Mouse (Mus musculus): ENCODE measurements at regions not wholly inside any gene's neighbourhood (a gene's known extent, or its start where the extent isn't known, plus 50 kb on each side); places are given as distances from the start of the nearest gene placed in this dataset.

DNA sequence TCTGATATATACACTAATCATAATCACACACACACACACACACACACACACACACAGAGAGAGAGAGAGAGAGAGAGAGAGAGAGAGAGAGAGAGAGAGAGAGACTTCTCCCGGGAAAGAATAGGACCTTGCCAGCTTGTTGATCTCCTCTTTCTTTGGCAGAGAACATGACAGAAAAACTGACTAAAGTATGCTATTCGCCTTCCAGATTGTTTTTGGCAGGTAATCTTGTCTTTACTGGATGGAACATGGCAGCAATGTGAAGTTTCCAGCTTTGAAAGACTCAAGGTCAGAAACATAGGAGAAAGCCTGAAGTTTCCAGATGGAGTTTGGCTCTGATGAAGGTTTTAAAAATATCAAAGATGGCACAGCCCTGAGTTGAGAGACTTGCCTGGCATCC, 87.8 kb upstream of the Cpm start:
- DNase-seq (ENCODE audit: low read depth, low spot score): no peak

DNA sequence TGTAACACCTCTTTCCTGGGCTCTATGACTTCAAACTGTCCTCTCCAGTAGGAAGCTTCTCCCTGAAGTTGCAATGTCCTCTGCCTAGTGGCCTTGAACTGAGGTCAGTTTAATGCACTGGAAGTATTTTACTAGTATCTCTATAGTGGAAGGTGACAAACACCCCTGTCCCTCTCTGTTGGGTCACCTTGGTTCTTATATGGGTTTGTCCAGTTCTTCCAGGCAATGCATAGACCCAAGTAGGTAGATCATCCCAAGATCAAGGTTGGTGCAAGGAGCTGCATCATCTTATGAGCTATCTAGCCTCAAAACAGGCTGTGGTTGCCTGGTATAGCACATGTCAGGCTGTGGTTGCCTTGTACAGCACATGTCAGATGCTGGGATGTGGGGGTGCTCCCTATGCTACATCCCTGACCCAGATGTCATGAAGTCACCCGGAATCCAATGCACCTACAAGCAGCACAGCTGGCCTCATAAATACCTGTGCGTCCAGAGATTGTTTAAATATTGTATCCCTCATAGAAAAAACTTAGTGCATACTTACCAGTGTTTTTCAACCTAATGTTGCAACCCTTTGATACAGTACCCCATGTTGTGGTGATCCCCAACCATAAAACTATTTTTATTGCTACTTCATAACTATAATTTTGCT, 88.4 kb upstream of the Cpm start:
- no peak for DNase-seq (ENCODE audit: low read depth, low spot score)

DNA sequence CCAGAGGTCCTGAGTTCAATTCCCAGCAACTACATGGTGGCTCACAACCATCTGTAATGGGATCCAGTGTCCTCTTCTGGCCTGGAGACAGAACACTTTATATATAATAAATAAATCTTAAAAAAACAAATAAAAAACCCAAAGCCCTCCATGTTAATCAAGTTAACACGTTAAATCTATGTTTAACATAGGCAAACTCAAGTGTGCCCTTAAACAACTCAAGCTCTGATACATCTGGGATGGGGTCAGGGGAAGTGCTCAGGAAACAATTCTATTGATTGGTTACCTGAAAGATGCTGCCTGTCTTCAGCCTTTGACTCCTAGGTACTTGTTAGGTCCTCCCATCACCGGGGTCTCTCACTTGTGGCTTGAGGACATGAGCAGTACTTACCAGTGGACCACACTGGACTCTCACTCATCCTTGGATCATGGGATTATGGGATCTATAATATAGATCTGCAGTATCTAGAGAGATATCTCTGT, 89.1 kb upstream of the Cpm start:
- DNase-seq (ENCODE audit: low read depth, low spot score): no peak

DNA sequence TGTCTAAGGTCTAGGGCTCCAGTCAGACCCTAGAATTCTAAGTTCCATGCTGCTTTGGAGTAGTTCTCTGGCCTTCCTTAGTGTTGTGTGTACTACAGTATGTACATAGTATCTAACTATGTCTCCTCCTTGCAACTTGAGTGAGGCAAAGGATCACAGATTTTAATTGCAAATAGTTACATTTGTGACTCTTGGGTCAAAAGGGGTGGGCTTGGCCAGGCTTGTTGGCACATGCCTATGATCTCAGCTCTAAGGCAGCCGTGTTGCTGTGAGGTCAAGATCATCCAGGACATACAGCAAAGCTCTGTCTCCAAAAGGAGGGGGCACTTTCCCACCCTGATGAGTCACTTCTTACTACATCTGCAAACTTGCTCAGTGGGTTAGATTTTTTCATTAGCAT, 89.8 kb upstream of the Cpm start:
- no peak for DNase-seq (ENCODE audit: low read depth, low spot score)

DNA sequence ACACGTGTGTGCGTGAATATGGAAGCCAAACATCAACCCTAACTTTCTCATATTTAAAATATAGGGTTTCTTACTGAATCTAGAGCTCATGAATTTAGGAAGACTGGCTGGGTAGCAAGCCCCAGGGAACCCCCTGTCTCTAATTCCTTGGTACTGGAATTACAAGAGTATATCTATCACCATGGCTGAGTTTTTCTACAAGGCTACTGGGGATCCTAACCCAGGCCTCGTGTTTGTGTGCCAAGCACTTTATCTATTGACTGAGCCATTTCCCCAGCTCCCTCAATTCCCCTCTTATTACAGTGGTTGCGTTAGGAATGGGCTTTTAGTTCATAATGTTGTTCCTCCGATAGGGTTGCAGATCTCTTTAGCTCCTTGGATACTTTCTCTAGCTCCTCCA, 90.6 kb upstream of the Cpm start:
- DNase-seq (ENCODE audit: low read depth, low spot score): no peak

DNA sequence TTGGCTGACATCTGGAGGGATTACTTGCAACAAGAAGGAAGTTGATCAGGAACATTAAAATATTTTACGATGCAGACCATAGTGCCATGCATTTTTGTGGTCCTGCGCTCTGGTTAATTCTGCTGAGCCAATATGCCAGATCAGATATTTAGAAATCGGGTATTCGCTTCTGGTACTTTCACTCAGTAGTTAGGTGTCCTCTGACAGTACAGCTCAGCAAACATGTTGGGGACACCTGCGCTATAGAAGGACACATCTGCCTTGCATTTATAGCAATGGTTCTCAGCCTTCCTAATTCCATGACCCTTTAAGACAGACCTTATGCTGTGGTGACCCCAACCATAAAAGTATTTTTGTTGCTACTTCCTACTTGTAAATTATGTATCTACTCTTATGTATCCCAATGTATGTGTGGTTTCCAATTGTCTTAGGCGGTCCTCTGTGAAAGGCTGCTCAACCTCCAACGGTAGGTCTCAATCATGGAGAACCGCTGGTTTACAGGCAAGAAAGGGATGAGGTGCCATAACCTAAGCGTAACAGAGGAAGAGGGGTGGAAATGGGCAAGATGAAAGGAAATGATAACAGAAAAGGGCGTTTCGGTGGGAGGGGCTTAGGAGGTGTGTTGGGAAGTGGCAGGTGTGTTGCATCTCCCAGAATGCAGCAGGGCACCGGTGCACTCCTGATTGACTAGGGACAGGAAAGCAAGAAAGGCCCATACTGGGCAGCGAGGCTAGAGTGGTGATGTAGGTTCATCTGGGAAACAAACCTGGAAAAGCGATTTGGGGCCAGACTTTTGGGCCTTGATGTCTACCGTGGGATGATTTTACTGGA, 92.3 kb upstream of the Cpm start:
- no peak for DNase-seq (ENCODE audit: low read depth, low spot score)

DNA sequence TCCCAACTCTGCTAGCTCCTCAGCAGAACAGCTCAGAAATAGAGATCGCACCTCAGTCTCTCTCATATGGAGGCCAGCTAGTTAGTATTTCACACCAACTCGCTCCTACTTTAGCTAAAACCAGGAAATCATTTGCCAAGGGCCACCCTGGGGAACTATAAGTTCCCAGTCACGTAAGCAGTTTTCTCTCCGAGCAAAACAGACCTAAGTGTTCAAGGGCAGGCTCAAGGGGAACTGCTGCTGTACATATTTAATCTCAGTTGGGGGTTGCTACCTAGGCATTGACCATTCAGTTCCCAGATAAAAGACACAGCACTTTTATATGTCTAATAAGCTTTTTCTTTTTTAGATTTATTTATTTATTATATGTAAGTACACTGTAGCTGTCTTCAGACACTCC, 93.5 kb upstream of the Cpm start:
- no peak for DNase-seq (ENCODE audit: low read depth, low spot score)

DNA sequence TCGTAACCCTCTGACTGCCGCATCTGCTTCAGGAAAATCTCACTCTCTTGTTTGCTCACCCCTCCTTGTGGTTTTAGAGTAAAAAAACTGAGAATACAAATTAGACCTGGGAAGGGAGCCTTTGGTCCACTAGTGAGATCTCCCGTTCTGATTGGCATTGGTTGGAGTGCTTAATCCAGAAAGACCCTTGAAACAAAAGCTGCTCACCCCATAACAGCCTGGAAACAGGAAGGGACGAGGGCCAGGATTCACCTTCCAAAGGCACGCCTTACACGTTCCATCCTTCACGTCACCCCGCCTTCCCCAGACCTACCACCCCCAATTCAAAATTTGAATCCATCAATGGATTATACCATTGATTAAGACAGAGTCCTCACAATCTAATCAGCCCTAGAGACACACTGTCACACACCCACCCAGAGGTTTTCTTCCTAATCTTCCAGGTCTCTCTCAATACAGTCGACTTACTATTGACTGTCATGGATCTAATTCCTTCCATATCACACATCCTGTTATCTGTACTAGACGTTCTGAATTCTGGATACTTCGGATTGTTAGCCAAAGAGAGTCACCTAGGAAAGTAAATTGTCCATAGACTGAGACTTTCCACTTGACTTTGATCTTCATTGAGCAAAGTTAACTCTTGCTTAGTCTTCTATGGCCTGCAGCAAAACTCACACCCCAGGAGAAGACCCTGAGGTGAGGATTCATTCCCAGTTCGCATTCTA, 94.1 kb upstream of the Cpm start:
- DNase-seq (ENCODE audit: low read depth, low spot score): no peak

DNA sequence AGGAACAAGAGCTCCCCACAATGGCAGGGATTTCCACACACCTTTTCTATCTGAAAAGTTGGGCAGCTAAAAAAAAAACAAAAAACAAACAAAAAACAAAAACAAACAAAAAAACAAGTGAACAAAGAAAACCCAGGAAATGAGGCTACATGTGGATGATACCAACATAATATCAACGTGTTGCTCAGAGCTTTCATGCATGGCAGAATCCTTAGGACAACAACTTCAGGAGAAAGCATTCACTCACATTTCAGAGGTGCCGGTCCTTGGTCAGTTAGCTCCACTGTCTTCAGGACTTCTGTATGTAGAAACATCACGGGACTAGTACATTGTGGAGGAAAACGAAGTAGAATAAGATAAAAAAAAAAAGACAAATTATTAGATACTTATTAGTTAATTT, 94.8 kb upstream of the Cpm start:
- DNase-seq (ENCODE audit: low read depth, low spot score): no peak

DNA sequence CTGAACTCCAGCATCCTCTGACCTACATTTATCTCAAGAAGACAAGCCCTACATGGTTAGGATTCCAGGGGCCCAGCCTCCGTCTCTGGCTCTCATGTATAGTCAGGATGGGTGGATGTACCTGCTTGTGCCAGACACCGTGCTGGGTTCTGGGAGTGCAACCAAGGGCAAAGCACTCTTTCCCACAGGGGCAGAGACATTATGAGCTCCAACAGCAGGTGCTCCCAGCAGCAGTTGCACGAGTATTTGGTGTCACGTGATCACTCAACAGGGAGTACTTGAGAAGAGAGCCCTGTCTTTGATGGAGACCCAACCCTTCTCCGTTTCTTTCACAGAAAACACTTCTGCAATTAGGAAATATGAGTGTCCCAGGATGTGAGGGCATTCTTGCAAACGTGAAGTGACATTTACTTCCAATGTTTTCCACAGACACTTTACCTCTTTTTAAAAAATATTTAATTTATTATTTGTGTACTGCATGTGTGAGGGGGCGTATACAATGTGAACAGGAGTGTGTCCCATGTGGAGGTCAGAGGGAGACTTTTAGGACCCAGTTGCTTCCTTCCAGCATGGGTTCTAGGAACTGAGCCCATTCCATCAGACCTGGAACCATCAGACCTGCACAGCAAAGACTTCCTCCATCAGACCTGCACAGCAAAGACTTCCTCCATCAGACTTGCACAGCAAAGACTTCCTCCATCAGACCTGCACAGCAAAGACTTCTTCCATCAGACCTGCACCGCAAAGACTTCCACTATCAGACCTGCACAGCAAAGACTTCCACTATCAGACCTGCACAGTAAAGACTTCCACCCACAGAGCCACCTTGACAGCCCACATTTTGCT, 95.5 kb upstream of the Cpm start:
- no peak for DNase-seq (ENCODE audit: low read depth, low spot score)

DNA sequence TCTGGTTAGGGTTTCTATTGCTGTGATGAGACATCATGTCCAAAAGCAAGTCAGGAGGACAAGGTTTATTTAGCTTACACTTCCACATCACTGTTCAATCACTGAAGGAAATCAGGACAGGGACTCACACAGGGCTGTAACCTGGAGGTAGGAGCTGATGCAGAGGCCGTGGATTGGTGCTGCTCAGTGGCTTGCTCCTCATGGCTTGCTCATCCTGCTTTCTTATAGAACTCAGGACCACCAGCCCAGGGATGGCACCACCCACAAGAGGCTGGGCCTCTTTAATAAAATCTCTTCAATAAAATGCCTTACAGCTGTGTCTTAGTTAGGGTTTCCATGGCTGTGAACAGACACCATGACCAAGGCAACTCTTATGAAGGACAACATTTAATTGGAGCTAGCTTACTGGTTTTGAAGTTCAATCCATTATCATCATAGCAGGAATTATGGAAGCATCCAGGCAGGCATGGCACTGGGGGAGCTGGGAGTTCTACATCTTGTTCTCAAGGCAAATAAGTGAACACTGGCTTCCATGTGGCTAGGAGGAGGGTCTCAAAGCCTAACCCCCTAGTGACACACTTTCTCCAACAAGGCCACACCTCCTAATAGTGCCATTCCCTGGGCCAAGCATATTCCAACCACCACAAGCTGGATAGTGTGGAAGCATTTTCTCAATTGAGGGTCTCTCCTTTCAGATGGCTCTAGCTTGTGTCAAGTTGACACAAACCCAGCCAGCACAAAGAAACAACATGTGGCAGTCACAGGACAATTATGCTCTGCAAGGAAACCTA, 96.4 kb upstream of the Cpm start:
- DNase-seq (ENCODE audit: low read depth, low spot score): no peak

DNA sequence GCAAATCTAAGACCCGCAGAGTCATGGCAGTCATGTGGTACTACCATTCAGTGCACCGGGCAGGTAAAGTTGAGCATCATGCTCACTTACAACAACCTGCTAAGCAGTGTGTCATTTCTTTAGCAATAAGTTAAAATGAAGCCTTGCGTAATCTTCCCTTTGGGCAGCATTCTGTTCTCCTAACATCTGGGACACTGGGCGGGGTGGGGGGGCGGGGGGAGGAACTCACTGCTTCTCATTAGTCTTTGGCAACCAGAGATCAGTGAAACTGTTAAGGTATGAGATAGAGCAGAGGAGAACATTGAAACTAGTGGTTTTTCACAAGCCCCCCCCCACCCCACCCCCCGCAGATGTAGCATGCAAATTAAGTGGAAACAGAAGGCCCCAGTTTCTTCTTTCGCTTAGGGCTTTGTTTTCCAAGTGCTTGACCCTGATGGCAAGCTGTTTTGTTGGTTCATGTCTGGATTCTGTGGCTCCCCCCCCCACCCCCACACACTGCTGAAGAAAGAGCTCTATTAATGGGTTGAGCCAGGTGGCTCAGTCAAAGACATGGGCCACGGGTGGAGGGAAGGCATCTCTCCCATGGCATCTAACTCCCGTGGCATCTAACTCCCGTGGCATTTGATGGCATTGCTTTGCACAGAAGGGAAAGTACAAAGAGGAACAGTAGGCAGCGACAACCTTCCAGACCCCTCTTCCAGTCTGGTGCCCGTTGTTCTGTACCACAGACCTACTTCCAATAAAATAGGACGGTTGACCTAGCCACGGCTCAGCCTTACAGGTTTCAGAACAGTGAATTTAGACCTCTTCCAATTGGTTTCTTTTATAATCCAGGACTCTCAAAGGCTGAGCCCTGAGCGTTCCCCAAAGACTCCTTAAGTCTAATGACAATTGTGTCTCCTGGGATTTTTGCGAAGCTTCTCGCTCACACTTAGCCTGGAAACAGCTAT, 97.2 kb upstream of the Cpm start:
- no peak for DNase-seq (ENCODE audit: low read depth, low spot score)

DNA sequence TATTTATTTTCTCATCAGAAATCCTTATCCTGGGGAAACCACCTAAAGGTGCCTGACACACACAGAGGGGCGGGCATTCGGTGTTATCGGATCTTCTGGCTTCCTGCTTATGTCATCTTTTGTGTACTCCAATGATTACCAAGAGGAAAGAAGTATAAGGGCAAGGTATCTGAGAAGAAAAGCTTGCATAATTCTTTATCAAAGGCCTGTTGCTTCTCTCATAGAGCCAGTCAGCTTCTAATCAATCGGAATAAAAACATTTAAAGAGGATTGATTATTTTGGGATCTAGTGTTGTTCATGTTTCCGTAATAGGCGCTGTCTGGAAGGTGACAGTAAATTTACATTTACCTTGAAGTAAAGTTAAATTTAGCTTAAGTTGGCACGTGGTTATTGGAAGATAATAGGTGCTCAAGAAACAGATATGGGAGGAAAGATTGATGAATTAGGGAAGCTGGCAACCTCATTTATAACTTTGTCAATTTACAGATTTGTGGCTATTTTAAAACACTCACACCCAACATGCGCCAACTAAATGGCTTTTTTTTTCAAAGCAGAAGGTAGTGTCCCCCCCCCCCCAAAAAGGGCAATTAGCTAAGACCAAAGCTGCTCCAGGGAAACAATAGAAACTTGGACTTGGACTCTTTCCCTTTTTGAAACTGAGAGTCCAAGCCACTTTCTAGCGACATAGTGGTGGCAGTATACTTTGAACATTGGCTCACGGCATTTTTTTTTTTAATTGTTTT, 98.3 kb upstream of the Cpm start:
- no peak for DNase-seq (ENCODE audit: low read depth, low spot score)

DNA sequence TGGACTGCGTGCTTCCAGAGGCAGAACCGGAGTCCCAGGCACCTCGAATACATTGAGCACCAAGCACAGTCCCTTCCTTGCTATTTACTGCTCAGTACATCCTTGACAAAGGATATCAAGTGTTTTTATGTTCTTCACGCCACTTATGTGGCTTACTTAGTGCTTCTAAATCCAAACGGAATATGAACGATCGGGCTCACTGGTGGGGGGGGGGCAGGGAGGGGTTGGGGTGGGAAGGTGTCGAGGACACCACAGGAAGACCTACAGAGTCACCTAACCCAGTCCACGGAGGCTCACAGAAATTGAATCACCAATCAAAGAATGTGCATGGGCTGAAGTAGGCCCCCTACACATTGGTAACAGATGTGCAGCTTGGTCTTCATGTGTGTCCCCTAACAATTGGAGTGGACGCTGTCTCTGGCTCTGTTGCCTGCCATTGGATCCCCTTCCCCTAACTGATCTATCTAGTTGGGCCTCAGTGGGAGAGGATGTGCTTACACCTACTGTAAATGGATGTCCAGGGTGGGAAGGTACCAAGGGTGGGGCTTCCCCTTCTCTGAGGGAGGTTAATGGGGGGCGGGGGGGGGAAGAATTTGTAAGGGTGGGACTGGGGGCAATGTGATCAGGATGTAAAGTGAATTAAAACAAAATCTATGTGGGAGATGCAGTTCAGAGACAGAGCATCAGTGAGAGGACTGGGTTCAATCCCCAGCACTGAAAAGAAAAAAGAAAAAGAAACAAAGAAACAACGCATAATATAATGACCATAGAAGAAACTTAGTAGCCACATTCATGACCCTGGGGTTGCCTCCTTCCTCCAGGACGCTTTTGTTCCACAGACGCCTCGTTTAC, 99.1 kb upstream of the Cpm start:
- DNase-seq (ENCODE audit: low read depth, low spot score): no peak

DNA sequence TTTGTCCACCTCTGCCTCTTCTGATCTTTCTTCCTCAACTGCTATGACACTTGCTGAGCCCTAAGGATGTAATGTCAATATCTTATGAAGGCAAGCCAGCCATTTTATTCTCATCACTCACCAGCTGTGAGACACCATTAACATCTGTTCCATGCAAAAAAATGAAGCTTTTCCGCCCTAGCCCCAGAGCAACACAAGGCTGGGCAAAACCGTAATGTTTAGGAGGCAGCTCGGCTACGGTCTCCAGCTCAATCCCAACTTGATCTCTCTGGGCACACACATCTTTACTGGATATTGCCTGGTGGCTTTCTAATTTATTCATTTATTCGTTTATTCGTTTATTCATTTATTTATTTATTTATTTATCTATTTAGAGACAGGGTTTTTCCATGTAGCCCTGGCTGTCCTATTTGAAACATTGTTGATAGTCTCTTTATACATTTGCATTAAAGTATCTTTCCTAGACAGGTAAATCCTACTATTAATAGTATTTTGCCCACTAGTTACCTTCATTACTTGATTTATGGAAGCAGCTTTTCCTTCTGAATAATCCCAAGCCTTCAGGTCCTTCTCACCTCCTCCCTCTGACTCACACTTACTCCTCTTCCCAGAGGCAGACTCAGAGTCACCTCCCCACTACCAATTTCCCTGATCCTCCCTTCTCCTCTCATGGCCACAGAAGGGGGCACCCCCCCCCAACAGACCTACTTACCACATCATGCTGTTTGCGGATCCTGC, 99.9 kb upstream of the Cpm start:
- DNase-seq (ENCODE audit: low read depth, low spot score): no peak

DNA sequence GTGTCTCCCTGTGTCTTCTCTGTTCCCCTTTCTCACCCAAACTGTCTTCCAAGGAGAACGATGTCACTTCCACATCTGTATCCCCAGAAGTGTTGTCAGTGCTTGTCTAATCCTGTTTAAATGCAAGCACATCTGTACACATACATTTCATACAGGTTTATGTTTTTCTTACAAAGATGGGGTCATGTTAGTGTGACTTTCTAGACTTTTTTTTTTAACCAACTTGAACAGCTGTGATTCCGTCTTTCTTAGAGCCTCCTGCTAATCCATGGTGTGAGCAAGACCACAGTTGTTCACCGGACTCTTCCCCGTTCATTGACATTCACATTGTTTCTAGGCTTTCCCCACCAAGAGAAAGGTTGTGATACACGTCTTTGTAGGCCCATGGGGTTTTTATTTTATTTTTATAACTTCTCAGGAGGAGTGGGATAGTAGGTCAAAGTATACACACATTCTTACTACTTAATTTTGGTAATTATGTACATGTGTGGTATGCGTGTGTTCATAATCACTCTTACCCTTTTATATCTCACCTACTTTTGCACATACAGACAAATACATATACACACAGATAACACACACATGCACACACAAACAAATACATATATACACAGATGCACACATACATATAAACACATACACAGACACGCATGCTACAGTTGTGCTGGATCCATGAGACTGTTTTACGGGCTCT, 100.6 kb upstream of the Cpm start:
- DNase-seq (ENCODE audit: low read depth, low spot score): no peak

DNA sequence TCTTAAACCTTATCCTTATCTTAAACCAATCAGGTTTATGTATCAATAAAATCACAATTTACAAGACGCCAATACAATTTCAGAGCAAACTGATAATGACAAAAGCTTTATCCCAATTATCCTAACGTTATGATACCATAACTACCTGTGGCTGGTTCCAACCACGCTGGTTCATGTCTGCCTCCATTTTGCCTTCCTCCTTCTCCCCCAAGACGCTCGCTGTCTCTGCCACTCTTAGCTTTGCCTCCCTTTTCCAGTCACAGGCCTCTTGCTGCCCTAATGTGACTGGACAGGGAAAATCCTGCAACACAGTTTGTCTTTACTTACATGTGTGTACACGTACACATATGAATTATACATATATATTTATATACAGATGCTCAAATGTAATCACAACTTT, 101.3 kb upstream of the Cpm start:
- no peak for DNase-seq (ENCODE audit: low read depth, low spot score)

Data from ZHBTc4 (cell line).